Mouse (Mus musculus) left cerebral cortex, adult 2 months (tissue): ENCODE results near the gene Man2a1. TPM values are rescaled to one million over a fixed set of nuclear protein-coding genes. Genes with fewer than 3 reads are reported as not detected.

Experiments used
- DNase-seq, 2 experiments: peaks; one replicate each; pipeline ENCODE4 v3.0.0; 2021 to 2022; ENCODE audit warnings: low spot score in 2 of 2, mixed read lengths in 1 of 2; ENCODE audit errors: extremely low spot score in 1 of 2
- H3K27ac ChIP-seq: fragments of 200-600 bp; 2 replicates; pipeline ENCODE4 v1.8.1; 2022
- H3K4me3 ChIP-seq: fragments of 200-600 bp; 2 replicates; pipeline ENCODE4 v1.8.1; 2022
- CTCF ChIP-seq: fragments of 200-600 bp; IDR thresholded peaks from 2 replicates; pipeline ENCODE4 v1.8.1; 2022; ENCODE audit warnings: antibody characterized with exemption, mild to moderate bottlenecking, moderate library complexity
- intact Hi-C: fragments of 180-260 bp; cut with DNase I; formaldehyde crosslinking; loops from one replicate; pipeline ENCODE4 v1.15.1; 2025
- total RNA-seq, 2 experiments: library from RNA; stranded (reverse); gene quantifications; 2 replicates each; pipeline ENCODE4 v1.2.3; 2021

The Man2a1 gene
- total RNA-seq, 2 experiments from 2014 or later: 18.1 to 19.5 TPM

- DNase-seq: peak in 1 of 2 experiments; percentile 42
- intact Hi-C loops: no loop called here
- Histone ChIP-seq H3K27ac (no peak overlapping the region), H3K4me3 (no peak overlapping the region)
- no peak for TF ChIP-seq CTCF
These were observed 18.5 kb downstream of the Man2a1 start for GRCm38 (mm10) chr17:64618996-64619395.

GRCm38 (mm10) chr17:64620135-64620534 is 19.6 kb downstream of the Man2a1 start:
- no peak for TF ChIP-seq CTCF
- Histone ChIP-seq H3K27ac (no peak overlapping the region), H3K4me3 (no peak overlapping the region)
- intact Hi-C loops: no loop called here
- no peak for DNase-seq

- DNase-seq: no peak
- intact Hi-C loops: no loop called here
These were observed 20.1 kb downstream of the Man2a1 start for GRCm38 (mm10) chr17:64620627-64621026.

GRCm38 (mm10) chr17:64621226-64621625 is 20.7 kb downstream of the Man2a1 start:
- no peak overlapping the region for H3K4me3 ChIP-seq
- intact Hi-C loops: no loop called here
- no peak for DNase-seq
- TF ChIP-seq CTCF: no peak
- H3K27ac ChIP-seq: no peak overlapping the region

More at GRCm38 (mm10) chr17:64620627-64621026, 20.1 kb downstream of the Man2a1 start:
- no peak for TF ChIP-seq CTCF
- Histone ChIP-seq H3K27ac (no peak overlapping the region), H3K4me3 (no peak overlapping the region)

- intact Hi-C loops: no loop called here
These were observed 21.3 kb downstream of the Man2a1 start for GRCm38 (mm10) chr17:64621649-64622351.

DNA sequence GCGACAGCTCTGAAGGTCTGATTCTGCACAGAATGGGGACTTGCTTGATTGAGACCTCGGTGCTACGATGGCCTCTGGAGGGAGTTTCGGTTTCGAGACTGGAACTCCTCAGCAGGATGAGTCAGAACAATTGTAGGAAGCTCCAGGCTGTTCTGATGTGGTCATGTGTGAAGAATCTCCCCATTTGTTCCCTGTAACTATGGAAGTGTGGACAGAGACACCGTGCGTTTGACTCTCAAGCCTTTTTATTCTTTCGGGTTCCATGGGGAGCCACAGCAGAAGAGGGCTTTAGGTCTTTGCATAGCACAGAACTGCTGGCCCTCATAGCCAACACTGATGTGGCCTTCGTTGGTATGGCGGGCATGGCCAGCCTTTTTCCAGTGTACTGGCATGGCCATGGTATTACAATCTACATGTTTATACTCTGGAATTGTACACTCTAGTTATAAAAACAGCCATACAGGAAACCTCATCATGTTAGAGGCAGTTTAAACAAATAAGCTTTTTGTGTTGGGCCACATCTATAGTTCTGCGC is 21.9 kb downstream of the Man2a1 start:
- DNase-seq: no peak
- no peak; the same call in 1 of the 2 replicates for TF ChIP-seq CTCF
- peak overlapping the region; percentile 72; the same call in 1 of the 2 replicates for H3K27ac ChIP-seq
- intact Hi-C loops: no loop called here
- H3K4me3 ChIP-seq: no peak overlapping the region

More at GRCm38 (mm10) chr17:64621649-64622351, 21.3 kb downstream of the Man2a1 start:
- H3K27ac ChIP-seq: peak overlapping the region; percentile 72
- no peak for TF ChIP-seq CTCF
- DNase-seq: no peak
- H3K4me3 ChIP-seq: no peak overlapping the region

GRCm38 (mm10) chr17:64624439-64624838 is 23.9 kb downstream of the Man2a1 start:
- Histone ChIP-seq H3K27ac (no peak overlapping the region), H3K4me3 (no peak overlapping the region)
- TF ChIP-seq CTCF: no peak
- no peak for DNase-seq
- intact Hi-C loops: no loop called here

DNA sequence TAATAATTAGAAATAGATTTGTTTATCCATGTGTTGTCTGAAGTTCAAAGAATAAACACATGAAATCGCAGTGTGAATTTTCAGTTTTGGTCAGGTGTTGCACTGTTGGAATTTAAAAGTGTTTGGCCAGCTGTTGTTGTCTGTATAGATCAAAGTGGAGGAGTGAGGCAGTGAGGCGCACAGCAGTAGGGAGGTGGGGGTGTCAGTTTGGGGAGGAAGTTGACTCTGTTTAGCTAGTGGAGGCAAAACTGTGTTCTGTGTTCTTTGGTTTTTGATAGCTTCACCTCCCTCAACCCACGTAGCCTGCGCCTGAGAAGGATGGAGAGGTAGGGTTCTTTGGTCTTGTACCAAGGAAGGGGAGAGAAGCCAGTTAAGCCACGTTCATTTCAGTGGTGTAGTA is 28.3 kb downstream of the Man2a1 start:
- intact Hi-C loops: no loop called here
- Histone ChIP-seq H3K27ac (no peak overlapping the region), H3K4me3 (no peak overlapping the region)
- TF ChIP-seq CTCF: no peak
- no peak for DNase-seq

DNA sequence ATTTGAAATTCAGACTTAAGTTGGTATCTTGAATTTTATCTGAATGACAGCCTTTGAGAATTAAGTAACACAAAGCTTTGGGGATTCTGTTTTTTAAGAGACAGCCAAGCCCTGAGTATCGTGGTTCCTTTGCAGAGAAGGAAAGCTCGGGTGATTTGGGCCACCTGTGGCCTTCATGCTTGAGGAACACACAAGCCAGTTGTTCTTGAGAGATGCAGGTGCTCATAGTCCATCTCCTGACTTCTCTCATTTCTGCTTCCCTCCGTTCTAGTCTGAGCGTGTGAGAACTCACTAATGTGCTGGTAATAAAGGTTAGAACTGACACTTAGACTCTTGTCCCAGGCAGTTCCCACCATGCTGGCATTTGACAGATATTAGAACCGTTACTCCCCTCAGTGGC is 28.9 kb downstream of the Man2a1 start:
- DNase-seq: no peak
- no peak for TF ChIP-seq CTCF
- H3K27ac ChIP-seq: peak overlapping the region; percentile 61; the same call in 1 of the 2 replicates
- no peak overlapping the region for H3K4me3 ChIP-seq
- intact Hi-C loops: no loop called here

DNA sequence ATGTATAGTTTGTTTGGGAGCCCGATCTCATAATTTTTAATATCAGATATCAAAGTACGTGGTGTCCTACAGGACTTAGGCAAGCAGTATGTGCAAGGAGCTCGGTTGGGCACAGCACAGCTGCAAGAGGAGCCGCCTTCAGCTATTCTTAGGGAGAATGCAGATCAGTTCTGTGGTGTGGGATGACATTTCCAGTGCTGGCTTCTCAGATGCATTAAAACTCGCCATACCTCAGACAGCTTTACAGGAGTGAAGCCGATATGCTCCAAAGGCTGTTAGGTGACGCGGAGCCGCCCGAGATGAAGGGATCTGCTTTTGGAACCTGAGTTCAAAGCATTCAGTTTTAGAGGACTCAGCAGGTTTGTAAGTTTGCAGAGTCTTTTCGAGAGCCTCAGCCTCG is 30.0 kb downstream of the Man2a1 start:
- Histone ChIP-seq H3K4me3 (no peak overlapping the region), H3K27ac (peak overlapping the region; percentile 61)
- no peak for DNase-seq
- TF ChIP-seq CTCF: no peak
- intact Hi-C loops: no loop called here

GRCm38 (mm10) chr17:64637868-64638537 is 37.5 kb downstream of the Man2a1 start:
- H3K27ac ChIP-seq: 0 out of 2 replicates have a peak overlapping the region, but pooled peaks have one; percentile 36
- no peak overlapping the region for H3K4me3 ChIP-seq
- intact Hi-C loops: no loop called here
- no peak for DNase-seq
- TF ChIP-seq CTCF: no peak

DNA sequence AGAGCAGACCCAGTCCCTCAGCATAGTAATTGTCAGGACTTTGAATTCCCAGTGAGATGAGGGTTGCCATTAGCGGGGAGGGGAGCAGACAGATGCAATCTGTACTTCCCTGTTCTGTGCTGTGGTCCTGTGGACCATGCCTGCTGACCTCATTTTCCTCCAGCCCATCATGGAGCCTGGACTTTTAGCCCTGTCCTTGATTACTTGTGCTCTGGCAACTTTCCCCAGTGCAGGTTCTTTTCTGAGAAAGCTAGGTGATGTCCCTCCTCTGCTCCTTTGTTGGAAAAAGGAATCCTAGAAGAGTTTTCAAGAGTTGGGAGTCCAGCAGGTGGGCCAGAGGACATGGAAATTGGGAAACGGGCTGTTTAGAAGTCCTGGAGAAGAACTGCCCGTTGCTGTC is 40.8 kb downstream of the Man2a1 start:
- TF ChIP-seq CTCF: no peak
- Histone ChIP-seq H3K4me3 (no peak overlapping the region), H3K27ac (peak overlapping the region; percentile 32)
- DNase-seq: no peak
- intact Hi-C loops: no loop called here
